Mouse (Mus musculus): ENCODE results near the gene Gm16430.
"Not testable (repeated sequence)": the region's sequence is repeated elsewhere in the genome, so short reads cannot be mapped to it uniquely, and the experiment has no call there.

Gene Gm16430

DNA sequence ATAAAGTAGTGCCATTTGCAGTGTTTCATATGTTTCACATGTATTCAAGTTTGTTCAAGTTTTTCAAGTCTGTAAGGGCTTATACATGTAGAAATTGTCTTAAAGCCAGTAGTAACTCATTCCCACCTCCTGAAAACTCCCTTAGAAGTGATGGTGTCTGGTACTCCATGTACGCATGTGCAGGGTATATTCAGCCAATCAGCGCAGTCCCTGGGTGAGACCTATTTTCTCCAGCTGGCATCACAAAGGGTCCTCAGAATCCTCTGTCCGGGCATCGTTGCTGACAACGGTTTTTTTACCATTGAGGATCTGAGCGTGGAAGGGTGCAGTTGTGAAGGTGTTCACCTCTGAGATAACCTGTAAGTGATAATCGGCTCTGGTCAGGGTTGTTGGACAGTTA is at the start of gene Gm16430:
Gene Gm16430, plus strand, starts transcription at position 301 of the 400 bp plus-strand sequence.
- DNase-seq (ENCODE audit: low spot score in 2 of 2), result not testable (repeated sequence)
